Mouse (Mus musculus) limb, embryonic 15.5 days (tissue): ENCODE measurements at regions not wholly inside any gene's neighbourhood (a gene's known extent, or its start where the extent isn't known, plus 50 kb on each side); places are given as distances from the start of the nearest gene placed in this dataset.

ENCODE experiments used
- ATAC-seq: fragments of 200-750 bp; cut with Nextera tagmentation; 2 replicates; pipeline ENCODE4 v1.8.0; 2017; ENCODE audit warnings: low read depth, moderate TSS enrichment; ENCODE audit not compliant: insufficient number of reproducible peaks, low FRiP score, low TSS enrichment
- H3K27ac ChIP-seq: fragments of 300-500 bp; sonication (generic); 2 replicates; pipeline ENCODE4 v1.5.1; 2015; ENCODE audit warnings: moderate library complexity, mild to moderate bottlenecking, inconsistent platforms
- H3K27me3 ChIP-seq: fragments of 300-500 bp; sonication (generic); 2 replicates; pipeline ENCODE4 v1.6.1; 2015; ENCODE audit warnings: inconsistent platforms
- H3K36me3 ChIP-seq: fragments of 300-500 bp; sonication (generic); 2 replicates; pipeline ENCODE4 v1.6.1; 2015; ENCODE audit warnings: inconsistent platforms
- H3K4me1 ChIP-seq: fragments of 300-500 bp; sonication (generic); 2 replicates; pipeline ENCODE4 v1.6.1; 2015; ENCODE audit warnings: inconsistent platforms
- H3K4me2 ChIP-seq: fragments of 300-500 bp; sonication (generic); 2 replicates; pipeline ENCODE4 v1.6.1; 2015; ENCODE audit warnings: mild to moderate bottlenecking, inconsistent platforms
- H3K4me3 ChIP-seq: fragments of 300-500 bp; sonication (generic); 2 replicates; pipeline ENCODE4 v1.5.1; 2015; ENCODE audit warnings: mild to moderate bottlenecking, inconsistent platforms
- H3K9ac ChIP-seq: fragments of 300-500 bp; sonication (generic); 2 replicates; pipeline ENCODE4 v1.6.1; 2015; ENCODE audit warnings: inconsistent platforms
- H3K9me3 ChIP-seq: fragments of 300-500 bp; sonication (generic); 2 replicates; pipeline ENCODE4 v1.6.1; 2016; ENCODE audit warnings: inconsistent platforms
- WGBS: fragments of 180-500 bp; shearing (Covaris S2); methylation state at CpG from one replicate; pipeline ENCODE4 v1.1.7; 2015; 5-methylcytosine and 5-hydroxymethylcytosine counted together

GRCm38 (mm10) chr8:12077896-12078295, 200.7 kb upstream of the A230072I06Rik start:
- no peak overlapping the region for H3K4me2 ChIP-seq
- H3K9ac ChIP-seq, result no peak overlapping the region
- no peaks in the 10 kb centered on the region for H3K9me3 ChIP-seq
- WGBS, result 65% methylated on average over 2 of the region's 2 CpGs
- no peaks in the 10 kb centered on the region for H3K4me1 ChIP-seq
- no peak overlapping the region for H3K4me3 ChIP-seq
- H3K36me3 ChIP-seq, result no peaks in the 10 kb centered on the region
- H3K27me3 ChIP-seq, result no peaks in the 10 kb centered on the region
- H3K27ac ChIP-seq, result no peak overlapping the region
- no peak for ATAC-seq

- Histone ChIP-seq H3K9me3 (no peaks in the 10 kb centered on the region), H3K9ac (no peak overlapping the region), H3K27ac (no peak overlapping the region), H3K27me3 (no peaks in the 10 kb centered on the region), H3K36me3 (no peaks in the 10 kb centered on the region), H3K4me3 (no peak overlapping the region), H3K4me1 (no peaks in the 10 kb centered on the region), H3K4me2 (no peak overlapping the region)
- no peak for ATAC-seq
- 74% methylated on average over 14 of the region's 14 CpGs for WGBS
Measured at GRCm38 (mm10) chr8:12078679-12079566, 199.7 kb upstream of the A230072I06Rik start.

GRCm38 (mm10) chr8:12081536-12081935, 197.1 kb upstream of the A230072I06Rik start:
- Histone ChIP-seq H3K9me3 (no peaks in the 10 kb centered on the region), H3K4me3 (no peak overlapping the region), H3K27ac (no peak overlapping the region), H3K4me2 (no peak overlapping the region), H3K27me3 (no peaks in the 10 kb centered on the region), H3K9ac (no peak overlapping the region), H3K4me1 (no peaks in the 10 kb centered on the region), H3K36me3 (no peaks in the 10 kb centered on the region)
- no peak for ATAC-seq
- WGBS, result 85% methylated on average over 5 of the region's 5 CpGs

GRCm38 (mm10) chr8:12087192-12087800, 191.3 kb upstream of the A230072I06Rik start:
- WGBS, result 83% methylated on average over 10 of the region's 10 CpGs
- H3K4me1 ChIP-seq, result no peaks in the 10 kb centered on the region
- H3K9me3 ChIP-seq, result no peaks in the 10 kb centered on the region
- H3K36me3 ChIP-seq, result no peaks in the 10 kb centered on the region
- H3K4me3 ChIP-seq, result no peak overlapping the region
- no peak overlapping the region for H3K4me2 ChIP-seq
- H3K9ac ChIP-seq, result no peak overlapping the region
- H3K27ac ChIP-seq, result no peak overlapping the region
- H3K27me3 ChIP-seq, result no peaks in the 10 kb centered on the region
- ATAC-seq, result no peak

- no peaks in the 10 kb centered on the region for H3K9me3 ChIP-seq
- H3K9ac ChIP-seq, result no peak overlapping the region
- no peak overlapping the region for H3K4me2 ChIP-seq
- no peak for ATAC-seq
- no peak overlapping the region for H3K4me3 ChIP-seq
- H3K36me3 ChIP-seq, result no peaks in the 10 kb centered on the region
- H3K4me1 ChIP-seq, result 0 out of 2 replicates have a peak, but pooled peaks cover 2% of the 10 kb centered on the region
- no peak overlapping the region for H3K27ac ChIP-seq
- peaks cover 6% of the 10 kb centered on the region; the same call in 1 of the 2 replicates for H3K27me3 ChIP-seq
- WGBS, result 51% methylated on average over 8 of the region's 8 CpGs
Measured at GRCm38 (mm10) chr8:12100145-12100544, 178.5 kb upstream of the A230072I06Rik start.

GRCm38 (mm10) chr8:12103296-12103695, 175.3 kb upstream of the A230072I06Rik start:
- Histone ChIP-seq H3K9me3 (no peaks in the 10 kb centered on the region), H3K36me3 (no peaks in the 10 kb centered on the region), H3K4me2 (no peak overlapping the region), H3K9ac (no peak overlapping the region), H3K27me3 (peaks cover 13% of the 10 kb centered on the region; the same call in 1 of the 2 replicates), H3K4me3 (no peak overlapping the region), H3K27ac (no peak overlapping the region), H3K4me1 (0 out of 2 replicates have a peak, but pooled peaks cover 8% of the 10 kb centered on the region)
- WGBS, result 82% methylated on average over 4 of the region's 4 CpGs
- ATAC-seq, result no peak

- peak overlapping the region; percentile 38; the same call in 1 of the 2 replicates for H3K27ac ChIP-seq
- H3K9me3 ChIP-seq, result no peaks in the 10 kb centered on the region
- no peaks in the 10 kb centered on the region for H3K36me3 ChIP-seq
- H3K4me1 ChIP-seq, result 0 out of 2 replicates have a peak, but pooled peaks cover 8% of the 10 kb centered on the region
- H3K9ac ChIP-seq, result no peak overlapping the region
- no peak overlapping the region for H3K4me3 ChIP-seq
- no peak overlapping the region for H3K4me2 ChIP-seq
- peaks cover 19% of the 10 kb centered on the region for H3K27me3 ChIP-seq
- WGBS, result 37% methylated on average over 15 of the region's 15 CpGs
- peak; percentile 69; the same call in 1 of the 2 replicates for ATAC-seq
Measured at GRCm38 (mm10) chr8:12105106-12105901, 173.3 kb upstream of the A230072I06Rik start.

GRCm38 (mm10) chr8:12108578-12108977, 170.0 kb upstream of the A230072I06Rik start:
- Histone ChIP-seq H3K4me2 (no peak overlapping the region), H3K9me3 (no peaks in the 10 kb centered on the region), H3K4me1 (0 out of 2 replicates have a peak, but pooled peaks cover 8% of the 10 kb centered on the region), H3K27ac (no peak overlapping the region), H3K9ac (no peak overlapping the region), H3K4me3 (no peak overlapping the region), H3K27me3 (peaks cover 20% of the 10 kb centered on the region), H3K36me3 (no peaks in the 10 kb centered on the region)
- no peak for ATAC-seq
- WGBS, result 63% methylated on average over 5 of the region's 5 CpGs

- no peak for ATAC-seq
- Histone ChIP-seq H3K9ac (no peak overlapping the region), H3K4me1 (no peaks in the 10 kb centered on the region), H3K27ac (no peak overlapping the region), H3K4me2 (no peak overlapping the region), H3K36me3 (no peaks in the 10 kb centered on the region), H3K4me3 (no peak overlapping the region), H3K9me3 (no peaks in the 10 kb centered on the region), H3K27me3 (peaks cover 18% of the 10 kb centered on the region)
- WGBS, result 82% methylated on average over 10 of the region's 10 CpGs
Measured at GRCm38 (mm10) chr8:12111626-12112025, 167.0 kb upstream of the A230072I06Rik start.

- H3K9me3 ChIP-seq, result no peaks in the 10 kb centered on the region
- H3K9ac ChIP-seq, result no peak overlapping the region
- WGBS, result 34% methylated on average over 8 of the region's 8 CpGs
- no peak overlapping the region for H3K4me3 ChIP-seq
- H3K27me3 ChIP-seq, result peaks cover 15% of the 10 kb centered on the region
- no peak overlapping the region for H3K4me2 ChIP-seq
- no peaks in the 10 kb centered on the region for H3K4me1 ChIP-seq
- no peak overlapping the region for H3K27ac ChIP-seq
- ATAC-seq, result no peak
- no peaks in the 10 kb centered on the region for H3K36me3 ChIP-seq
Measured at GRCm38 (mm10) chr8:12113023-12113422, 165.6 kb upstream of the A230072I06Rik start.

GRCm38 (mm10) chr8:12126374-12127001, 152.1 kb upstream of the A230072I06Rik start:
- Histone ChIP-seq H3K36me3 (no peaks in the 10 kb centered on the region), H3K9me3 (no peaks in the 10 kb centered on the region), H3K4me1 (peaks cover 17% of the 10 kb centered on the region), H3K27ac (no peak overlapping the region), H3K27me3 (peaks cover 24% of the 10 kb centered on the region), H3K9ac (no peak overlapping the region), H3K4me2 (no peak overlapping the region), H3K4me3 (no peak overlapping the region)
- no peak for ATAC-seq
- 27% methylated on average over 11 of the region's 11 CpGs for WGBS
